Mouse (Mus musculus): ENCODE results near the gene Col4a1. TPM values are rescaled to one million over a fixed set of nuclear protein-coding genes. Genes with fewer than 3 reads are reported as not detected.

The Col4a1 gene
- total RNA-seq, 2 experiments from 2014 or later: 1,046 to 1,073 TPM

- no peak for DNase-seq
- intact Hi-C loops (cut with DNase I): no loop called here
These were observed 114.6 kb downstream of the Col4a1 start for GRCm38 (mm10) chr8:11197988-11198387.

GRCm38 (mm10) chr8:11197261-11197660 lies 115.4 kb downstream of the Col4a1 start:
- intact Hi-C loops (cut with DNase I): no loop called here
- DNase-seq: no peak

GRCm38 (mm10) chr8:11192719-11193324 lies 119.8 kb downstream of the Col4a1 start:
- no peak for DNase-seq
- intact Hi-C loops (cut with DNase I): no loop called here

GRCm38 (mm10) chr8:11187581-11188271 lies 124.9 kb downstream of the Col4a1 start:
- DNase-seq: peak; percentile 74 to 83
- intact Hi-C loops (cut with DNase I): loop anchor here (1.0 to 2.0 kb wide), 3 partner anchors 613 to 772 kb away; no protein-coding TSS in a partner anchor

GRCm38 (mm10) chr8:11186456-11186855 lies 126.2 kb downstream of the Col4a1 start:
- intact Hi-C loops (cut with DNase I): loop anchor here (2.0 kb wide), 1 partner anchor 748 kb away; no protein-coding TSS in a partner anchor
- no peak for DNase-seq

- intact Hi-C loops (cut with DNase I): loop anchor here (2.0 kb wide), 1 partner anchor 747 kb away; no protein-coding TSS in a partner anchor
- no peak for DNase-seq
These were observed 127.0 kb downstream of the Col4a1 start for GRCm38 (mm10) chr8:11185672-11186071.

GRCm38 (mm10) chr8:11183611-11184031 lies 129.0 kb downstream of the Col4a1 start:
- intact Hi-C loops (cut with DNase I): no loop called here
- DNase-seq: peak; percentile 29 to 61

GRCm38 (mm10) chr8:11182606-11183005 lies 130.0 kb downstream of the Col4a1 start:
- no peak for DNase-seq
- intact Hi-C loops (cut with DNase I): no loop called here

- intact Hi-C loops (cut with DNase I): no loop called here
- no peak for DNase-seq
These were observed 130.5 kb downstream of the Col4a1 start for GRCm38 (mm10) chr8:11182148-11182484.

GRCm38 (mm10) chr8:11181420-11182147 lies 131.0 kb downstream of the Col4a1 start:
- DNase-seq: no peak
- intact Hi-C loops (cut with DNase I): no loop called here

- no peak for DNase-seq
- intact Hi-C loops (cut with DNase I): loop anchor here (5.0 to 10.0 kb wide), 2 partner anchors 358 to 535 kb away; no protein-coding TSS in a partner anchor
These were observed 132.8 kb downstream of the Col4a1 start for GRCm38 (mm10) chr8:11179869-11180268.

GRCm38 (mm10) chr8:11176393-11176792 lies 136.2 kb downstream of the Col4a1 start:
- intact Hi-C loops (cut with DNase I): loop anchor here (5.0 to 10.0 kb wide), 2 partner anchors 354 to 532 kb away; no protein-coding TSS in a partner anchor
- no peak for DNase-seq

GRCm38 (mm10) chr8:11173284-11174191 lies 139.1 kb downstream of the Col4a1 start:
- peak; percentile 65 to 76 for DNase-seq
- intact Hi-C loops (cut with DNase I): loop anchor here (2.0 to 10.0 kb wide), 3 partner anchors 161 to 599 kb away; no protein-coding TSS in a partner anchor

- intact Hi-C loops (cut with DNase I): loop anchor here (5.0 to 10.0 kb wide), 2 partner anchors 159 to 527 kb away; no protein-coding TSS in a partner anchor
- peak; percentile 61 to 68 for DNase-seq
These were observed 141.1 kb downstream of the Col4a1 start for GRCm38 (mm10) chr8:11171526-11171925.

GRCm38 (mm10) chr8:11169383-11169782 lies 143.2 kb downstream of the Col4a1 start:
- intact Hi-C loops (cut with DNase I): loop anchor here (5.0 kb wide), 1 partner anchor 67 kb away; no protein-coding TSS in a partner anchor
- DNase-seq: no peak

- no peak for DNase-seq
- intact Hi-C loops (cut with DNase I): loop anchor here (5.0 kb wide), 1 partner anchor 66 kb away; no protein-coding TSS in a partner anchor
These were observed 143.8 kb downstream of the Col4a1 start for GRCm38 (mm10) chr8:11168780-11169179.

- DNase-seq: no peak
- intact Hi-C loops (cut with DNase I): loop anchor here (5.0 kb wide), 1 partner anchor 66 kb away; no protein-coding TSS in a partner anchor
These were observed 144.7 kb downstream of the Col4a1 start for GRCm38 (mm10) chr8:11167955-11168354.

- intact Hi-C loops (cut with DNase I): loop anchor here (5.0 kb wide), 1 partner anchor 63 kb away; no protein-coding TSS in a partner anchor
- no peak for DNase-seq
These were observed 147.0 kb downstream of the Col4a1 start for GRCm38 (mm10) chr8:11165592-11165991.

- intact Hi-C loops (cut with DNase I): no loop called here
- no peak for DNase-seq
These were observed 156.3 kb downstream of the Col4a1 start for GRCm38 (mm10) chr8:11156319-11156692.

Measured in heart, postnatal 14 days (tissue).